Mouse (Mus musculus) ovary, postnatal 10 days (tissue): ENCODE data around the gene Gm5737.

Source experiments
- DNase-seq: peaks from one replicate; pipeline ENCODE4 v3.0.0; 2022; ENCODE audit warnings: low spot score

Gm5737 gene

GRCm38 (mm10) chr7:120811834-120812415, at the start of gene Gm5737:
TSS of gene Gm5737 (plus strand) at chr7:120812365.
- DNase-seq = no peak

GRCm38 (mm10) chr7:120767369-120767768, 44.8 kb upstream of the Gm5737 start:
- DNase-seq = no peak

DNA sequence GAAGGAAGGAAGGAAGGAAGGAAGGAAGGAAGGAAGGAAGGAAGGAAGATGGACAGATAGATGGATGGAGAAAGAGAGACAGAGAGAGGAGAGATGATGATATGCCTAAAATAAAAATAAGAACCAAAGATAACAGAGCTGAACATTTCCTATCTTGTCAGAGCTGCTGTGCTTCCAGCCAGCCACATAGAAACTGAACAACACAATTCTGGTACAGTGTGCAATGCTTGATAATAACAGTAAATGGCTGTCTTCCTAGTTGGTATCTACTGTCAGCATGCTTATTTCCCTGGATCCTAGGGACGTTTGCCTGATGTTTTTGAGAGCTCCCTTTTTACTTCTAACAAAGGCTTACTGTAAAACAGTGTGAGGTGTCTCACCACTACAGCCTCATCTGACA, 40.8 kb upstream of the Gm5737 start:
- no peak for DNase-seq

DNA sequence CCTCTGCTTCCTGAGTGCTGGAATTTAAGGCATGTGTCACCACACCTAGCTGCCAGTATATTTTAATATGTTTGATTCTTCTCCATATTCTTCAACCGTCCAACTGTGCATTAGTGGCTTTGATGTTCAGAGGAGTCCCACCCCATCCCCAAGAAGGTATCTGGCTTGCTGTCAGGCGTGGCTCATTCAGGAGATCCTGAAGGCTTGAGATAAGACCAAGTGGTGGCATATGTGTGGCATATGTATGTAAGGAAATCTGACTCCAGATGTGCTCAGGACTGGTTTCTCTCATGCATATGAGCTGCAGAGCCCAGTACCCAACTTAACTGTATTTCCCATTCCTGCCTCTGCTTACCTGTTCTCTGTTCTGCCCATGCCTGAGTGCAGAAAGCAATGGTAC, 34.2 kb upstream of the Gm5737 start:
- DNase-seq = no peak

- DNase-seq = no peak
Measured at GRCm38 (mm10) chr7:120795544-120795943, 16.6 kb upstream of the Gm5737 start.

- no peak for DNase-seq
Measured at GRCm38 (mm10) chr7:120796369-120796768, 15.8 kb upstream of the Gm5737 start.

DNA sequence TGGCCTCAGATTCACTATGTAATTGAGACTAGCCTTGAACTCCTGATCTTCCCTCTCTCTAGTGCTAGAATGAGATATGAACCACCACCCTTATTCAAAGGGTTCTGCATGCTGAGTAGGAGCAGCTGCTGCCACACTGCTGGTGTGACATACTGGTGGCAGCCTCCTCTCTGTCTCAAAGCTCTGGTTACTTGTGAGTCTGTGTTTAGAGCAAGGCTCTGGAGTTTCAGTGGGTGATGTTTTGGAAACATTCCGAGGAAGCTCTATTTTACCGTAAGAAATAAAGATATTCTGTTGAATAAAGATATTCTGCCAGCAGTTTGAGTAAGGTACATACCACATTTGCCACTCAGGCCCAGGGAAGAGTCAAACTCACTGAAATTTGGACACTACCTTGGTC, 8.9 kb upstream of the Gm5737 start:
- DNase-seq = no peak

DNA sequence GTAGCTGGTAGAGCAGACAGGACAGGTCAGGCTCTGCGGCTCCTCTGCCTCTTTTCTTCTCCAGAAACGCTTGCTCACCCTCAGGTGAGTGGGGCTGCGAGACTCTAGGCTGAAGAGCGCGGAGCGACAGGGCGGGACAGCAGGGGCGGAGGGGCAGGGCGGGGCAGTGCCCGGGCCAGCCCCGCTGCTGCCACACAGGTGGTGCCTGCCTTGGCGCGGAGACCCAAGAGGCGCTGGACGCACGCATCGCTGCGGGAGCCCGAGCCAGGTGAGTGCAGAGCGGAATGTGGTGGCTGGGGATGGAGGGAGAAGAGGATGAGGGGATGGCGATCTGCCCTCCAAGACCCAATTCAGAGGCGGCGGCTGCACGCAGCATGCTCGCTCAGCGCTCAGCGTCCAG, 2.5 kb upstream of the Gm5737 start:
- no peak for DNase-seq

GRCm38 (mm10) chr7:120817552-120817951, 5.4 kb downstream of the Gm5737 start:
- DNase-seq = no peak

DNA sequence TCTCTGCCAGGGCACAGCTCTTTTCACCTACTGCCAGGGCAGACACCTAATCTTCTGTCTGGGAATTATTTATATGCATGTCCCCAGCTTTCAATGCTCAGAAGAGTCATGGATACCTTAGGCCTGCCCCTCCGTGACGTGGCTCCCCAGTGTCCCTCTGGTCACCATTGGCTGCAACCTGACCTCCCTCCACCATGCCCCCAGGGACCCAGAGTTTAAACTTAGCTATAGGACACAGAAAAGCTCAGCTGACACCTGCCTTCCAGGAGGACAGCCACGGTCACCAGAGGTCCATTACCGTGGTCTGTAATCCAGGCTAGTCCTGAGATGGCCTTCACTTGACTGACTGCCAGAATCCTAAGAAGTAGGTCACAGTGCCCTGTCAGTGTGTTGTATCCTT, 7.2 kb downstream of the Gm5737 start:
- no peak for DNase-seq

DNA sequence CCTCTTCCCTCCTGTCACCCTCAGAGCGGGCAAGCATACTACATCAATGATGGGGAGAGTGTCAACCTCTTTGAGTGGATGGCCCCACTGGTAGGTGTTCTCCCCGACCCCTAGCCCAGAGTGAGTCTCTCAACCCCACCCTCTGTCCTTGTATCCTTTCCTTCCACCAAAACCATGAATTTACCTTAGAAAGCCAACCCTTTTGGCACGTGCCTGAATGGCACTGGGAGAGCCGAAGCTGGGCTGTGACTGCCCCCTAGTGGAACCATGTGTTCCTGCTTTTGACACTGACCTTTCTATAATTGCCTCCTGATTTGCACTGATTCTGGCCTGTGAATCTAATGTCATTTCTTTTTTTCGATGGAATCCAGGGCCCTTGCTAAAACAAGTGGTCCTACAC, 11.1 kb downstream of the Gm5737 start:
- DNase-seq = peak; percentile 28

GRCm38 (mm10) chr7:120825097-120825496, 12.9 kb downstream of the Gm5737 start:
- no peak for DNase-seq

DNA sequence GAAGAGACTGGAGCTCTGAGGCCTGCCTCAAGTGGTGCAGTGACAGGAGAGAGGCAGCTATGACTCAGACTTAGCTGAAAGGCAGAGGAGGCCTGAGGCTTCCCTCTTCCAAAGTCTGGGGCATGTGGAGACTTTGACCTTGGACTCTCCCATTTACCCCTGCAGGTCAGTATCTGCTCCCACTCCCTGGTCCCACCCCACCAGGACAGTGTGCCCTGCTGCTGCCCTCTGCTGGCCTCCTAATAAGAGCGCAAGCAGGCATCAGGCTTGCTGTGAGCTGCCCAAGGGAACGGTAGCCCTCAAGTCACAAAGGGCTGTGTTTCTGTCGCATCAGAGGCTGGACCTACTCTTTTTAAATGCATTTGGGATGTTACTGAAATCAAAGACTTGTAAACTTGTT, 14.2 kb downstream of the Gm5737 start:
- no peak for DNase-seq

- DNase-seq = no peak
Measured at GRCm38 (mm10) chr7:120830431-120831381, 18.5 kb downstream of the Gm5737 start.

DNA sequence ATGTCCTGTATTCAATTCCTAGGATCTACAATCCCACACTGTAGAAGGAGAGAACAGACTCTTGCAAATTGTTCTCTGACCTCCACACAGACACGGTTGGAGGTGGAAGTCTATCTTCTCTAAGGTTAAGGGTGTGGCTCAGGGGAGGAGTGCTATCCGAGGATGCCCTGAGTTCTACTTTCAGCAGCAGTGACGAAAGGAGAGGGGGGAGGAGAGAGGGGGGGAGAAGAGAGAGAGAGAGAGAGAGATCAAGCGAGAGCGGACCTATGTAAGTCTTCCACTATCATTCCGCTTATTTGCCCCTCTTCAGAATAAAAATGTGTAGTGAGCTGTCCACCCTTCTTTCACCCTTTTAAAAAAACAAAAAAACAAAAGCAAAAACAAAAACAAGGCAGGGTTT, 22.3 kb downstream of the Gm5737 start:
- DNase-seq = no peak

DNA sequence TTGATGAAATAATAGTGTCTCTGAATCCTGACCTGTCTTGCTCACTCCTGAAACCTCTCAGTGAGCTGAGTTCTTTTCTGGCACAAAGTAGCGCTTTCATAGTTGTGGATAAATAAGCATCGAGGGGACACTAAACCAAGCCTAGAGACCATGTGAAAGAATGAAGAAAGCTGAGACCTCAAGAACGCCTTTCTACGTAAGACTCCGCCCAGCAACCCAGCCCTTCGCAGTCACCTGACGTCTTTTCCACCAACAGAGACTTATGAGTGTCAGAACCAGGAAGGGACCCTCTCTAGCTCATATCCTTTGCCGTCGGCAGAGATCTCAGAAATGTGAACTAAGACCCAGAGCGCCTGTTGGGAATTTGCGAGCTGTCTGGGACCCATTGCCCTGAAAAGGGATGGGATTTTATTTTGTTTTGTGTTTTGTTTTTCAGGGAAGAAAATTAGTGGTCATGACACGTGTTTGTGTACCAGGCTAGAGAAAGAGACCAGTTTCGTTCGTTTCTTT, 22.8 kb downstream of the Gm5737 start:
- DNase-seq = no peak

DNA sequence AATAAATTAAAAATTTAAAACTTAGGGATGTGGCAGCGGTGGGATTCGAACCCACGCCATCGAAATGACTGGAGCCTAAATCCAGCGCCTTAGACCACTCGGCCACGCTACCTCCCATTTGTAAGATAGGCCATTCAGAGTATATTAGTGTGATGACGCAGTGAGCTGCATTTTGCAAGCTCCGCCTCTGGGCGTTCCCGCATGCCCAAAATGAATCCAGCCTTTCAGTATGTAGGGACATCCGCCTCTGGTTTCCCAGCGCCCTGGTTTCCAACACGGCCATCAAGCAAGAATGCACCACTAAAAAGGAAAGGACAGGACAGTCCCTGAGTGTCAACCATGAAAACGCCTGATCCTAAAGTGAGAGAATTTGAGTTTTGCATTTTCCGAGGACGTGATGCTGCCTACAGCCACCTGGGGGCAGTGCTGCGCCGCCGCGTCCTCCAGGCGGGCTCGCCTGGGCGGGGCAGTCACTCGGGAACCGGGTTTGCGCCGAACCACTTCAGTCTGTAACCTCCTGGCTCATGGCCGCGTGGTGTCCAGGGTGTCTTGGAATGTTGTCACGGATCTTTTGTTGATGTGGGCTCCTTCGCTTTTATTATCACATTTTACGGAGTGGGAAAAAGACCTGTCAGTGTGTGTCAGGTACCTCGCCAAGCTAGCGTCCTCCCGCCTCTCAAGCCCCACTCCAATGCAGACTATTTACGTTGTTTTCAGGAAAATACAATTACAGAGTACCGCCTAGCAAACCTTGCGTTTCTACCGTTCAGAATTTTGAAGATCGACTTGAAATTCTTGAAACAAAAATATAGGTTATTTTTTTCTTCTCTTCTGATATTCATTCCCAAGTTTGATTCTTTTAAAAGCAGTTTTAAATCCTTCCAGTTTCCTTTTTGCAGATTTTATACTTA, 23.5 kb downstream of the Gm5737 start:
- DNase-seq = peak; percentile 98

- no peak for DNase-seq
Measured at GRCm38 (mm10) chr7:120836361-120836760, 24.2 kb downstream of the Gm5737 start.

- no peak for DNase-seq
Measured at GRCm38 (mm10) chr7:120838436-120839160, 26.4 kb downstream of the Gm5737 start.

- DNase-seq = no peak
Measured at GRCm38 (mm10) chr7:120839786-120840185, 27.6 kb downstream of the Gm5737 start.

- DNase-seq = no peak
Measured at GRCm38 (mm10) chr7:120842345-120843036, 30.3 kb downstream of the Gm5737 start, which contains the start of gene Eef2k. TSS of gene Eef2k (plus strand) at chr7:120842831.
